Mouse (Mus musculus): Measurements from ENCODE around the gene Tgfbr1.
A peak's percentile ranks its signal among the peaks of the same experiment; 100 is the strongest.

The Tgfbr1 gene

GRCm38 (mm10) chr4:47352803-47353388, at the start of gene Tgfbr1:
TSS of gene Tgfbr1 (plus strand) at chr4:47353222.
- peak; percentile 95 for DNase-seq (ENCODE audit: low read depth, low spot score)

- no peak for DNase-seq (ENCODE audit: low read depth, low spot score)
These were observed 49.6 kb upstream of the Tgfbr1 start for GRCm38 (mm10) chr4:47303340-47303998.

GRCm38 (mm10) chr4:47309886-47310625, 43.0 kb upstream of the Tgfbr1 start:
- no peak for DNase-seq (ENCODE audit: low read depth, low spot score)

GRCm38 (mm10) chr4:47310812-47311211, 42.2 kb upstream of the Tgfbr1 start:
- no peak for DNase-seq (ENCODE audit: low read depth, low spot score)

GRCm38 (mm10) chr4:47311467-47311866, 41.6 kb upstream of the Tgfbr1 start:
- no peak for DNase-seq (ENCODE audit: low read depth, low spot score)

GRCm38 (mm10) chr4:47311929-47312328, 41.1 kb upstream of the Tgfbr1 start:
- no peak for DNase-seq (ENCODE audit: low read depth, low spot score)

DNA sequence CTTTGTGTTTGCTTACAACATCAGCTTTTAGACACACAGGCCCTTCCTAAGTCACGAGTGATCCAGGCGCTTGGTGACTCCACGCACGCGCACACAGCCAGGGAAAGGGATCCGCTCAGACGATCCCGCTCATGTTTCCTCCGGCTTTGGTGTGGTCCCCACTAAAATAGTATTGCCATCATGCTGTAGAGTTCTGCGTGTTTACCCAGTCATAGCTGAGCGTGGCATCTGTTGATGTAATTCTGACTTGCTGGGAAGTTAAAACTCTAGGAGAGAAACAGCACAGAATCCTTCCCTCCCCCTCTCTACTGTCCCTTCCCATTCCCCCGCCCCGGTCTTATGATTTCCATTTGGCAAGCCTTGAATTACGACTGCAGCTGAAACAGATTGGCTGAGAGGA, 40.3 kb upstream of the Tgfbr1 start:
- DNase-seq (ENCODE audit: low read depth, low spot score), result no peak

- DNase-seq (ENCODE audit: low read depth, low spot score), result no peak
These were observed 39.2 kb upstream of the Tgfbr1 start for GRCm38 (mm10) chr4:47313710-47314410.

- no peak for DNase-seq (ENCODE audit: low read depth, low spot score)
These were observed 37.6 kb upstream of the Tgfbr1 start for GRCm38 (mm10) chr4:47315458-47315857.

- no peak for DNase-seq (ENCODE audit: low read depth, low spot score)
These were observed 36.6 kb upstream of the Tgfbr1 start for GRCm38 (mm10) chr4:47316432-47316831.

GRCm38 (mm10) chr4:47319561-47320321, 33.3 kb upstream of the Tgfbr1 start:
- no peak for DNase-seq (ENCODE audit: low read depth, low spot score)

DNA sequence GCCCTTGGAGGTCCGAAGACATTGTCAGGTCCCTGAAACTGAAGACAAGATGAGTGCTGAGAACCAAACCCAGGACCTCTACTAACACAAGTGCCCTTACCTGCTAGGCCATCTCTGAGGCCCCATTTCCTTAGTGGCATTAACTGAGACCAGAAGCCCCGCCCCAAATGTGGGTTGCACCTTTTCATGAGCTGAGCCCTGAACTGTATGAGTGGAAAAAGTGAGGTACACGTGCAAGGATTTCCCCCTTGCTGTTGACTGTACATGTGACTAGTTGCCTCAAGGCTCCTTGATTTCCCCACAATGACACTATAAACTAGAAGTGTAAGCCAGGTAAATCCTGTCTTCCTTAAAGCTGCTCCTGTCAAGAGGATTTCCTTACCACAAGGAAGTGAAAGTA, 30.7 kb upstream of the Tgfbr1 start:
- DNase-seq (ENCODE audit: low read depth, low spot score), result no peak

DNA sequence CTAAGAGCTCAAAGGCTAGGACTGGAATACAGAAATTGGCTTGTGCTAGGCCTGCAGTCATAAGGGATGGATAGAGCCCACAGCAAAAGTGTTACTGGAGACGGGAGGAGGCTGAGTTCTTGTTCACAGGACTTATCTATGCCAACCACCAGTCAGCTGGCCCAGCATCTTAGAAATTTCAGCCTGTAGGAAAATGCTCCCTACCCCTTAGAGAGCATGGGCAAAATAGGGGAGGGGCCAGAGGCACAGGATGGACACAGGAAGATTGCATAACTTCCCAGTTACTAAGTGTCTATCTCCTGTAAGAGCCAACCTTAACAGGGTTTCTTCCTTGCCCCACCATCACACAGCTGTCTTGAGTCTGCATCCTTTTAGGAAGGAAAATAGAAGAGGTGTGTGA, 28.8 kb upstream of the Tgfbr1 start:
- DNase-seq (ENCODE audit: low read depth, low spot score), result no peak

DNA sequence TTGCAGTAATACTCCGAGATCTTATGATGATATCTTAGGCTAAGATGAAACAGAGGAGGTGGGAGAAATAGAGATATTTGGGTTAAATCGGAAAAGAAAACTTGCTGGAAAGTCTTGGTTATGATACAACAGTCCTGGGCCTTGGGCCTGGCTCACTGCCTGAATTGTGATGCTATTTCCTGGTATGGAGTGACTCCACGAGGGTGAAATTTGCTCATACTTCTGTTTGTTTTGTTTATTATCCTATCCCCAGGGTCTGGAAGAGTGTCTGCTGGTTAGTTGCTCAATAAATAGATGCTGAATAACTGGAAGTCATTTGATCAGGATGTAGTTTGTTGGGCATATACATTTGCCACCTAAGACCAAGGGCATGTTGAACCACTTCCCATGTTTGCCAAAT, 25.2 kb upstream of the Tgfbr1 start:
- DNase-seq (ENCODE audit: low read depth, low spot score), result no peak

DNA sequence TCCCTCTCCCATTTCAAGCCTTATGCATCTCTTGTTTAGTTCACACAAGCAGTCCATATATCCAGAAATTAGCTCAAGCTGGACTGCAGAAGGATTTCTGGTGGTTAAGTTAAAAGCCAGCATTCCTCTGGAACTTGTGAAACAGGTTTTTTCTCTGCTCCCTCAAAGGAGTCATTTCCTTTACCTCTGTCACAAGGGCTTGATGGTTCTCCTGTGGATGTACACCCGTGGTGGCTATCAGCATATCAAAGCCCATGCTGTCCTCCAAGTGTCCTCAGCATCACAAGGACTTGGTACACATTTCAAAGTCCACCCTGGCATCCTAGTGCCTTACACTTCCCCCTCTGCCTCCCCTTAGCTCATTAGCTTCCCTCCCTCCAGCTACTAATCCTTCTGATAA, 23.7 kb upstream of the Tgfbr1 start:
- no peak for DNase-seq (ENCODE audit: low read depth, low spot score)

DNA sequence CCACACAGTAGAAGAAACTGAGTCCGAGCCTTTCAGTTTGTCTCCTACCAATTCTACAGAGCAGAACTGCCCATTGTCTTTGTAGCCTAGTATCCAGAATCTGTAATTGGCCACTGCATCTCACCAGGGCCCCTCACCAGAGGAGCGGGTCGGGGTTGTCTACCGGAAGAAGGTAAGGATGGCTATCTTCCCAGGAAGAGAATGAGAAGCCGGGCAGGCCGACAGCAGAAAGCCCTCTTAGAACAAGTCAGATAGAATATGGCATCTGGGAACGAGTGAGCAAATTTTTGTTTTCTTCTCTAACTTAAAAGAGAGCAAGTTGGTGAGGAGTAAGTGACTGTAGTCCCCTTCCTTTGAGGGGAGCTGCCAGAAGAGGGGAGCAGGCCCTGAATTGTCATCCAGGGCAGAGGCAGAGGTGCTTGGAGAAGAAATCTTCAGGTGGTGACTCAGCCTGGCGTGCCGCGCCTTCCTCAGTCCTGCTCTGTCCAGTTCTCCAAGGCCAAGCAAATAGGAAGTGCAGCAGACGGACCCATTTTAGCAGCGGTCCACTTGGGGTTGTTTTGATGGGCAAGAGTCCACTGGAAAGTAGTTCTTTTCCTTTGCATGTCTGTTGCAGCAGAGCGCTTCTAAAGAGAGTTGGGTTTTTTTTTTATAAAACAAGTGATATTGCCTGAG, 22.5 kb upstream of the Tgfbr1 start:
- no peak for DNase-seq (ENCODE audit: low read depth, low spot score)

- no peak for DNase-seq (ENCODE audit: low read depth, low spot score)
These were observed 20.1 kb upstream of the Tgfbr1 start for GRCm38 (mm10) chr4:47332812-47333343.

DNA sequence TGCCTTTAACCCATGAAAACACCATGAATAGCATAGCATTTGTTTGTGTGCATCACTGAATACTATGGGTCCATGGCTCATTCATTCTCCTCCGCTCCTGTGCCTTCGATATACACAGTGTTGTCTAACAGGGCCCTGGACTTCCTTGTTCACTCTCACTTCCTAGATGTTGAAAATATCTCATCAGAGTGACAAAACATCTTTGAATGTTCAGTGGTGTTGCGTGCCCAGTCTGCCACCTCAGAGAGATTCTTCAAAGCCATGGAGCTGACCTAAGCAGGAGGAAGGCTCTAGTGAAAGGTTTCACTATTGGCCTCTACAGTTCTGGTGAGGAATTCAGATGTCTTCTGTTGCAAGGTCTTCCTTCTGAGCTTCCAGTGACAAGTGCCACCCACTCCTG, 19.5 kb upstream of the Tgfbr1 start:
- no peak for DNase-seq (ENCODE audit: low read depth, low spot score)

- no peak for DNase-seq (ENCODE audit: low read depth, low spot score)
These were observed 16.0 kb upstream of the Tgfbr1 start for GRCm38 (mm10) chr4:47336941-47337600.

DNA sequence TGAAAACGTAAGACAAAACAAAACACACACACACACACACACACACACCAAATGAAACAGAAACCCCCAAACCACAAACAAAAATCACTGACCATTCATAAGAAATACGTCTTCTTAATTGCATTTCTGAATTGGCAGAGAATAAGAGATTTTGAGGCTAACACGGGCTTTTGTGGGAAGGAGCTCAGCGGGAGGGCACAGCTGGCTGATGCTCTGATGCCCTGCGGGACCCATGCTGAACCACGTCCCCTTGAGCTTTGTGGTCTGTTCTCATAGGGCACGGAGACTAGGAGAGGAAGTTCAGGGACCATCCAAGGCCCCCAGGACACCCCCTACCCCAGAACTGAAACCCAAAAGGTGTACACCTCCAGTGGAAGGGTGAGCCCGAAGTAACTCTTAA, 10.4 kb upstream of the Tgfbr1 start:
- no peak for DNase-seq (ENCODE audit: low read depth, low spot score)

All from embryo, embryonic 11.5 days (tissue).